Mouse (Mus musculus) kidney, postnatal 25 days (tissue): ENCODE measurements around the gene Creb3l2.

Experiments
- DNase-seq, 2 experiments: peaks; one replicate each; pipeline ENCODE4 v3.0.0; 2021; ENCODE audit warnings: mixed read lengths in 2 of 2

Gene Creb3l2

GRCm38 (mm10) chr6:37322088-37322487, 119.9 kb downstream of the Creb3l2 start:
- DNase-seq, result no peak

DNA sequence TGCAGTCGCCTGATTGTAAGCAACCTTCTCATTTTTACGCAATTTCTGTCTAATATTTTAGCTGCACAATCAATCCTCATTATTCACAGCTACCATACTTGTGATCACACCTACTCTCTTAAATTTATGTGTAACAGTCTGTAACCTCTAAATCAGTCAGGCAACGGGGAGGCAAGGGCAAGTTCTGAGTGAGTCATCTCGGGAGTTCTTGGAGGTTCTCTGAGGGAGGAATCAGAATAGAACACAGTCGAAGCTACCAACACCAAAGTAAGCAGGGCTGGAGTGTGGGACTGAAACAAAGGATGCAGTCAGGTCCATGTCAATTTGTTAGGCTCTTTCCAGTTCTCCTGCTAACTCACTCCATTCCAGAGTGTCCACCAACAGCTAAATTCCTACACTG, 124.0 kb downstream of the Creb3l2 start:
- DNase-seq, result no peak

DNA sequence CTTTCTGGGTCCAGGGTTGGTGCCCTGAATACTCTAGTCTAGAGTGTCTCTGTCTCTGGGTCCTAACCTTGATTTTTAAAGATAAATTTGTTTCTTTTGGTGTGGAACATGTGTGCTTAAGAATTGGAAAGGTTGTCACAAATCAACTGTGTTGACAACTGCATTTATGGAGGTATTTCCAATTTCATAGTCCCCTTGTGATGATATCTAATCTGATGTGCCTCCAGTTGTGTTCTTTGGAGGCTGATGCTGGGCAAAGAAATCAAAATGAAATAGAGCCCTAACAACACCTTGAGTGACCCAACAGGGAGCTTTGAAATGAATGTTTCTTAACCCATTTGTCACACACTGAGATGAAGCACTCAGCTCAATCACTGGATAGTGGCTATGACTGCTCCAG, 126.5 kb downstream of the Creb3l2 start:
- no peak for DNase-seq

DNA sequence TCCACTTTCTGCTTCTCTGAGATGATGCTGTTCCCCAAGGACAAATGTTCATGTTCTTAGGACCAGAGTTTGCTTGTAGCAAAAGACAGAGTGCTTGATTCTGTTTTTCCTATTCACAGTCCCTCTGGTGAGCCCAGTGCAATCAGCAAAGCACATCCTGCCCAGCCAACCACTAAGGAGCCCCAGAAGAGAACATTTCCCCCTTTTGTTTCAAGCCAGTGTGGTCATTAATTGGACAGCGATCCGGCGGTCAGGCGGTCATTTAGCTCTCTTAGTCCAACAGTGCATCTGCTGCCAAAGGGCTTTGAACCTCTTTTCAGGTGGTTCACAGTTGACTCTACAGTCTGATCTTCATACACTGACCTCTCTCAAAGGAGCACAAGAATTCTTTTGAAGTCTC, 131.3 kb downstream of the Creb3l2 start:
- DNase-seq, result no peak

- DNase-seq, result no peak
Observed at GRCm38 (mm10) chr6:37306616-37307015, 135.3 kb downstream of the Creb3l2 start.

- DNase-seq, result no peak
Observed at GRCm38 (mm10) chr6:37300492-37300891, 141.5 kb downstream of the Creb3l2 start.

DNA sequence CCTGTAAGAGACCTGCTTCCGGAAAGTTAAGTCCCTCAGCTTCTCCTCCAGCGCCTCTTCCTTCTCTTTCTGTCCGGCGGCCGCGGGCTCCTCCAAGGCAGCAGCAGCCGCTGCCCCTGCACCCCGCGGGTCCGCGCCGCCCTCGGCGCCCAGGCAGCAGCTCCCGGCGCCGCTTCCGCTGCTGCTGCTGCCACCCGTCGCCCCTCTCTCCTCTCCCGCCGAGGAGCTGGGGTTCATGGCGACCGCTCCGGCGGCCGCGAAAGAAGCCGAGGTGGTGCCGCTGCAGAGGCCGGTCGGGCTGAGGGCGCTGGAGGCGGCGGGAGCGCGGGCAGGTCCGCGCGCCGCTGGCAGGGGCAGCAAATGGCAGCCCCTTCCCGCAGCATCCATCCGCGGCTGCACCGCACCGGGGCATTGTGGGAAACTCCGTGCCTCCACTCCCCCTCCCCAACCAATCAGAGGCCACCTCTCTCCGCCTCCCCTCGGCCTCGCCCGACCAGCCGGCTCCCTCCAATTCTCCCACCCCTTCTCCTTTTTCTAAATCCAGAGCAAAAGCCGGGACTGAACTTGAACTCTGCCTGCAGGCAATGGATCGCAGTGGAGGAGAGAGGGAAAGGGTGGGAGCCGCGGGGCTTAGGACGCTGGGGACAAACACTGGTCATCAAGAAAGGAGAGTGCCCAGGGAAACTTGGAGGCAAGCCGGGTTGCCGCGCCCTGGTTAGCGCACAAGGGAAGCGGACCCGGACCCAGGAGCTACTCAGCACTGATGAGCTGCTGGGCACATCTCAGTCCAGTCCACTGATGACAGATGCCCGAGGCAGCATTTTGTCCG, 142.2 kb downstream of the Creb3l2 start, which contains the start of gene Dgki:
Gene Dgki, minus strand, starts transcription at position 623 of the 829 bp plus-strand sequence.
- DNase-seq, result peak; percentile 4 to 39

DNA sequence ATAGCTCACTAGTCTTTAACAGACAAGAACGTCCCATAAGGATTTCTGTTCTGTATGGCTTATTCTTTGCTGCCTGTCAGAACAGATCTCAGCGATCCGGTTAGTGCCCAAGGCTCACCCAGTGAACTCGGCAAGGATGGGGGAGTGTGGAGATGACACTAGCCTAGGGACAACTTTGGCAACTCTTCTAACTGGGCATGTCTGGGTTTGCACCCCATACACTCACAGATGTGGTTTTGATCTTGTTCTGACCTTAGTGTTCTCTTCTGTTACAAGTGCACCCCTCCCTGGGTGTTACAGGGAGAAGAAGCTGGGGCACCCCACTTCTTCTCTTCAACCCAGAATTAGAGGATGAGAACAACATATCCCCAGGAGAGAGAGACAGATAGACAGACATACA, 143.0 kb downstream of the Creb3l2 start:
- no peak for DNase-seq

GRCm38 (mm10) chr6:37297744-37298482, 144.0 kb downstream of the Creb3l2 start:
- no peak for DNase-seq

GRCm38 (mm10) chr6:37292068-37292467, 149.9 kb downstream of the Creb3l2 start:
- no peak for DNase-seq

DNA sequence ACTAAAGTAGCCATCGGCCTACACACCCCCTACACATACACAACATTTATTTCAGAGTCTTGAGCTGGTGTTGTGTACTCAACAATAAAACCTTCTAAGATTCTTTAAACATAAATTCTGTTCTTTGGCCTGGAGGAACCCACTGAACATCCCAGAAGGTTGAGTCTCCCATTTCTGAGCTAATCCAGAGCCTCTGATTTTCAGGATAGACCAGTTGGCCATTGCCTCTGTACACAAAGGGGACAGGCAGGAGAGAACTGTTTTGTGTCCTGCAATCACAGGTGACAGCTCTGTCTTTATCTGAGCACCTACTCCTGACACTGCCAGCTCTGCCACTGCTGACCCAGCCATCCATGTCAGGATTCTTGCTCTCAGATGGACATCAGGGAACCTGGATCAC, 150.8 kb downstream of the Creb3l2 start:
- no peak for DNase-seq

GRCm38 (mm10) chr6:37290691-37291090, 151.3 kb downstream of the Creb3l2 start:
- DNase-seq, result no peak

- DNase-seq, result no peak
Observed at GRCm38 (mm10) chr6:37286134-37286533, 155.8 kb downstream of the Creb3l2 start.

DNA sequence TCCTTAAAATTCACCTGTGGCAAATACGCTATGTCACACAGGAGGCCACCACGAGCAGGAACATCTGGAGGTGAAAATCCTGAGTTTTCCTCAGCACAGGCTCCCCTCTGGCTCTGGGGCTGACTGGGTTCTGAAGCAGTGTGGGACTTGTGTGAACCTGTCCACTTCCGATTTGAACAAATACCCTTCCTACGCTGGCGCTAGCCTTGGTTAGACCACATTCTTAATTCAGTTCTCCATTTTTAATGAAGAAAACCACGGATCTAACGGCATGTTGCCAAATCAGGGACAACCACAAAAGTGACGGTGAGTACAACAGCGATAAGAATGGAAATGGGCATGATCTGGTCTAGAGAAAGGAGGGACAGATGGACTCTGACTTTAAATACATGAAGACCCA, 157.1 kb downstream of the Creb3l2 start:
- DNase-seq, result no peak

DNA sequence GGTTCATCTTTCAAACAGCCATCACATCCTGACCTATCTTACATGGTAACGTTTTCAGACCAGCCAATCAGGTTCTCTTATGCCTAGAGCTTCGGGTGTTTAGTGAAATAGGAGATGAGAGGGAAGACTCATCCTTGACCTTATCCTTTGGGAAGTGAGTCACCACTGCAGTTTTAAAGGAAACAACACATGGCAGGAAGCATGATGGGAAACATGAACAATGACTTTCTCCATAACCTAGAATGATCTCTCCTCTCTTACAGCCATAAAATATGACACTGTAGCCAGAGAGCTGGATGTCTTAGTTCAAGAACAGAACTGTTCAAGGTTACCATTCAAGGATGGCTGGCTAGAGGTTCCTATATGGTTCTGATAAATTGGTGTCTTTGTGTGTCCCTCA, 158.6 kb downstream of the Creb3l2 start:
- no peak for DNase-seq

DNA sequence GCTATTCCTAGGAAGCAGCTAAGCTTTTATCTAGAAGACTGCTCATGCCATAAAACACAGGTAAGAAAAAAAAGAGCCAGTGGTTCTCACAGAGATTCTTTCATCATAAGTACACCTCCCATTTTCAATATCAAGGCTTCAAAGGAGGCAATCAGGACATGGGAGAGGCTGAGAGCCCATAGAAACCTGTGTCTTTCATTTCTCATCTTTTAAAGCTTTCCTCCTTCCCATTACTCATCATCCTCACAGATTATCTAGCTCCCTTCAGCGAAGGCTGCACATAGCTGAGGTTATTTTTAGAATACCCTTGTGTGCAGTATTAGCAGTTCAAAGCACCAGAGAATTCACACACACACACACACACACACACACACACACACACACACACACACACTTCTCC, 159.3 kb downstream of the Creb3l2 start:
- no peak for DNase-seq
